ENCODE assay signal across 8 mouse cellular contexts in the genomic region with DNA sequence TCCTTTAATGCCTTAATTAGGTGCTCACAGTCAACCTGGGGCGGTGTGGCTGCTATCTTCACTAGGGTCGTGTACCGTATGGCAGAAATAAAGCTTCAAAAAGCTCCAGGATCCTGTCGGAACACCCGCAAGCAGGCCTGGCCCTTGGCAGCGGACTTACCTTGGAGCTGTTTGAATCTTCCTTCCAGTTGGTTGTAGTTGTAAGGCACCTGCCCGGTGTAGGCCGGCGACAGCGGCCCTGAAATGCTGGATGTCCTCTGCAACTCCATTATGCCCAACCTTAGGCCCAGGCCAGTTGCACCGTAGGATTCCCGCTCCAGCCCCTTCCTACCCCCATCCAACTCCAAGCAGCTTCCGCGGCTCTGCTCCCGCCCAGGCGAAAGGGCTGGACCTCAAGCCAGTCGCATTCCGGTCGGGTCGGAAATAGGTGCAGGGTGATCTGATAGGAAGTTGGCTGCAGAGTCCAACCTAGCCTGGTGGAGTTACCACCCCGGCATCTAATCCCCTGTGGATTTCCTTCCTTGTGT.
DNase-seq lines count a peak whose midpoint lies in the region; ATAC-seq lines count a peak whose summit lies in the region.

No protein-coding gene starts in this region.

- WGBS in intestine, embryonic 15.5 days, result 2% methylated on average over 21 of the region's 21 CpGs
- 11% methylated on average over 21 of the region's 21 CpGs for WGBS in lung, embryonic 16.5 days

- ATAC-seq in frontal cortex, adult (ENCODE audit: low TSS enrichment), result peak; percentile 8; the same call in 1 of the 2 replicates
- peak; percentile 88 for ATAC-seq in intestine, embryonic 15.5 days
- peak; percentile 81 for ATAC-seq in lung, embryonic 16.5 days (ENCODE audit: low read depth)

- H3K4me2 ChIP-seq in intestine, embryonic 15.5 days (replicated peaks), result peak overlapping the region; percentile 63
- peak overlapping the region; percentile 66 for H3K4me2 ChIP-seq in lung, embryonic 16.5 days (ENCODE audit: low read depth, low read length)

- no peak for DNase-seq in frontal cortex, postnatal 25 days (ENCODE audit: low spot score in 2 of 2)
- DNase-seq in cerebellum, adult 9-11 months, result peak; percentile 61
- DNase-seq in gastrocnemius, postnatal 25 days, result peak; percentile 51
- peak; percentile 25 for DNase-seq in ovary, adult 18-20 months (ENCODE audit: low spot score)
- peak; percentile 65 for DNase-seq in urinary bladder, adult 2 months (ENCODE audit: low spot score)

- H3K27ac ChIP-seq in intestine, embryonic 15.5 days, result peak overlapping the region; percentile 93
- H3K27ac ChIP-seq in lung, embryonic 16.5 days (ENCODE audit: low read length), result peak overlapping the region; percentile 89

- no peaks in the 10 kb centered on the region for H3K27me3 ChIP-seq in intestine, embryonic 15.5 days (replicated peaks)
- H3K27me3 ChIP-seq in lung, embryonic 16.5 days (ENCODE audit: control insufficient read depth, insufficient read depth, low read depth, low read length), result no peaks in the 10 kb centered on the region

- H3K9me3 ChIP-seq in intestine, embryonic 15.5 days, result no peaks in the 10 kb centered on the region
- H3K9me3 ChIP-seq in lung, embryonic 16.5 days (ENCODE audit: control insufficient read depth, low read length), result no peaks in the 10 kb centered on the region

- H3K4me1 ChIP-seq in intestine, embryonic 15.5 days (replicated peaks), result peaks cover 17% of the 10 kb centered on the region
- H3K4me1 ChIP-seq in lung, embryonic 16.5 days (replicated peaks; ENCODE audit: control insufficient read depth, insufficient read depth, low read length), result peaks cover 33% of the 10 kb centered on the region

- peak overlapping the region; percentile 61 for H3K9ac ChIP-seq in intestine, embryonic 15.5 days
- peak overlapping the region; percentile 65 for H3K9ac ChIP-seq in lung, embryonic 16.5 days (ENCODE audit: low read length)

- H3K36me3 ChIP-seq in intestine, embryonic 15.5 days, result no peaks in the 10 kb centered on the region
- peaks cover 5% of the 10 kb centered on the region; the same call in 1 of the 2 replicates for H3K36me3 ChIP-seq in lung, embryonic 16.5 days (ENCODE audit: control insufficient read depth, insufficient read depth, low read length)

- peak overlapping the region; percentile 46 for H3K4me3 ChIP-seq in intestine, embryonic 15.5 days (replicated peaks)
- H3K4me3 ChIP-seq in lung, embryonic 16.5 days (ENCODE audit: low read length), result peak overlapping the region; percentile 49

Comparison
In these comparisons a context has a peak if more than half of its experiments do, and no peak if none do; other contexts are left out.
1. ATAC-seq: peak in every context shown above with its lines; median percentile 88 in intestine, embryonic 15.5 days; 81 in lung, embryonic 16.5 days; 8 in frontal cortex, adult.
2. DNase-seq: peak in cerebellum, adult 9-11 months (single experiment), gastrocnemius, postnatal 25 days (single experiment), ovary, adult 18-20 months (single experiment) and urinary bladder, adult 2 months (single experiment); none in frontal cortex, postnatal 25 days (0 of 2).